Mouse (Mus musculus): ENCODE data around the gene Alyref. TPM values are rescaled to one million over a fixed set of nuclear protein-coding genes. Genes with fewer than 3 reads are reported as not detected.

The Alyref gene
- polyA plus RNA-seq, 1 experiment from 2014 or later, result 213 TPM

DNA sequence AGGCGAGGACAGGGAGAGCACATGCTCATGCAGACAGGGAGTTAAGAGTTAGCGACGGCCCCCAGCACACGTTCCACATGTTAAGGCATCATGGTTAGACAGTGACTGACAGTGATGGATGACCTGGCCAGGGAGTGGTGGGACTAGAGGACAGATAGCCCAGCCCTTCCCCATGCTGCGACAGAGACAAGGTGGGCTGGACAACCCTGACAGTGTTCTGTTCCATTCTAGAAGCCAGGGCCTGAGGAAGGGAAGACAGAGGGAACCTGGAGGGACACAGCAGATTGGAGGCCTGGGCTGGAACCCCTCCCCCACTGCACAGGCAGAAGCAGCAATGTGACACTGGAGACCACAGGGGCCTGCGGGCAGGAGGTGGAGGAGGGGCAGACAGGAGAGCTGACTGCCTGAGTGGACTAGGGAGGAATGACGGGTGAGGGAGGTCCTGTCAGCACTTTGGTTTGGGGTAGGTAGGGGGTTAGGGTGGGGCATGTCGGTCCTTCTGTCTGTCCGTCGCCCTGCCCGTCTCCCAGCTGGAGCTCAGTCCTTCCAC, 19.4 kb downstream of the Alyref start:
- Histone ChIP-seq H3K4me2 (replicated peaks; ENCODE audit: low read depth) (no peak overlapping the region), H3K36me3 (ENCODE audit: control insufficient read depth, insufficient read depth, low read length) (peaks cover 19% of the 10 kb centered on the region), H3K27ac (replicated peaks) (no peak overlapping the region), H3K9me3 (ENCODE audit: control insufficient read depth, low read length) (no peaks in the 10 kb centered on the region), H3K9ac (ENCODE audit: low read length) (no peak overlapping the region), H3K4me3 (ENCODE audit: low read depth, low read length) (no peak overlapping the region), H3K27me3 (ENCODE audit: control insufficient read depth, insufficient read depth, low read length) (no peaks in the 10 kb centered on the region), H3K4me1 (replicated peaks; ENCODE audit: control insufficient read depth, insufficient read depth) (peaks cover 11% of the 10 kb centered on the region)
- TF ChIP-seq CTCF (IDR thresholded peaks at IDR 0.05; ENCODE audit: low read depth) (no peak), EP300 (optimal IDR thresholded peaks at IDR 0.05) (no peak)
- ATAC-seq (ENCODE audit: low FRiP score, low TSS enrichment) (no peak), DNase-seq (ENCODE audit: low spot score) (no peak)
- WGBS, result 75% methylated on average over 11 of the region's 11 CpGs

DNA sequence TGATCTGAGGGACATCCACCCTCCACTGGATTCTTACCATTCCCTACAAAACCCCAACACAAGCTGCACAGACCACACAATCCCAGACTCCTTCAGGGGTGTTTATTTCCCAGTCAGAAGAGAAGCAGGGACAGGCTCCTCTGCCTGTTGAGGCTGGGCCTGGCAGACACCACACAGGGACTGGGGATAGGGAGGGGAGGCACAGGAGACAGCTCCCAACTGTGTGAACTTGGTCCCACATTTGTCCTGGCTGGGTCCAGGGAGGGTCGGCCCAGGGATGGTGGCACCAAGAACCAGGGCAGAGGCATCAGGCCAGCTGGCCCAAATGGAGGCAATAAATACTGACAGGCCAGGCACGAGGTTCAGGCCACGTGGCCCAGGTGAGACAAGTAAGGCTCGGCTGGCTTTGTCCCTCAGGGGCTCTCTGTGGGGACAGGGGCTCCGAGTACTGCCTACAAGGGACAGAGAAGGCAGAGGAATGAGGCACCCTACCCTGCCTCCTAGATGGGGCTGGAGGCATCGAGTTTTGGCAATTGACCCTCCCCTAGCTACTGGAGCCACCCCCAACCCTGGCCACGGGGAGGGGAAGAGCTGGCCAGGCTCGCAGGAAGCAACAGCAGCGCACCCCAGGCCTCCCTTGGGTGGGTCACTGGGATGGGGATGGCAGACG, 20.0 kb downstream of the Alyref start:
- Histone ChIP-seq H3K27ac (replicated peaks) (peak overlapping the region; percentile 24; the same call in 1 of the 2 replicates), H3K27me3 (ENCODE audit: control insufficient read depth, insufficient read depth, low read length) (no peaks in the 10 kb centered on the region), H3K9ac (ENCODE audit: low read length) (no peak overlapping the region), H3K4me1 (replicated peaks; ENCODE audit: control insufficient read depth, insufficient read depth) (peaks cover 11% of the 10 kb centered on the region), H3K4me3 (ENCODE audit: low read depth, low read length) (no peak overlapping the region), H3K4me2 (replicated peaks; ENCODE audit: low read depth) (no peak overlapping the region), H3K36me3 (ENCODE audit: control insufficient read depth, insufficient read depth, low read length) (peaks cover 19% of the 10 kb centered on the region), H3K9me3 (ENCODE audit: control insufficient read depth, low read length) (no peaks in the 10 kb centered on the region)
- 83% methylated on average over 10 of the region's 10 CpGs for WGBS
- no peak for TF ChIP-seq EP300 (optimal IDR thresholded peaks at IDR 0.05)
- TF ChIP-seq CTCF (IDR thresholded peaks at IDR 0.05; ENCODE audit: low read depth), result no peak
- ATAC-seq (ENCODE audit: low FRiP score, low TSS enrichment) (no peak), DNase-seq (ENCODE audit: low spot score) (no peak)

DNA sequence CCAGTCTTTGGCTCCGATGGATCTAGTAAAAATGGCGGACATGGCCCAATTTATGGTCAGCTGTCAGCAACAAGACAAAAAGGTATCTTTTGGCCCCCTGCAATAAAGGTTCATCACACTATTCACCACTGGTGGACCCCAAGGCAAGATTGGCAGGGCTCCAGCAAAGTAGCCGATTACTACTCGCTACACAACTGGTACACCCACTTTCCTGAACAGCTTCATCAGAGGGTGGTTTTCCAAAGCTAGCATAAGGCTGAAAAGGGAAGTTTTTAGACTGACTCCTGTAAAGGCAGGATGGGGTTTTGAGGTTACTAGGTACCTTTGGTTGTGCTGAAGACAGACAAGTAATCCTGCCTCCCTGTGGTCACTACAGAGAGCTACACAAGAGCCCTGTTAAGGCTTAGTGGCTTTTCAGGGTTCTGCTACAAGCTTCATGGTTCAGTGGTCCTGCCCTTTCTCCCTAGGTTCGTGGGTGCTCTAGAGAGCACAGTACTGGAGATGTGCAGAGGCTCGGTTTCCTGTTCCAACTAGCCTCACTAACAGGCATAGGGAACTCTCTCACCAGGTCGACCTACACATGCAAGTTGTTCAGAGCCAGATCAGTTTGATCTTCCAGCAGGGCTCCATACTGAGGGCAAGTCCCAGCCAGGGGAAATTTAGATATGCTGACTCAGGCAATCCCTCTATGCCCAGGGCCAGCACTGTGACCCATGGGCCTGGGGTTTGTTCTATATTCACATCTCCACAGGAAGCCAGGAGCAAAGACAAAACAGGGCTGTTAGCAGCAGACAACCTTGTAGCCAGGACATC, 20.7 kb downstream of the Alyref start:
- TF ChIP-seq EP300 (optimal IDR thresholded peaks at IDR 0.05) (no peak), CTCF (IDR thresholded peaks at IDR 0.05; ENCODE audit: low read depth) (peak; percentile 70)
- Histone ChIP-seq H3K27me3 (ENCODE audit: control insufficient read depth, insufficient read depth, low read length) (no peaks in the 10 kb centered on the region), H3K27ac (replicated peaks) (peak overlapping the region; percentile 24; the same call in 1 of the 2 replicates), H3K4me3 (ENCODE audit: low read depth, low read length) (no peak overlapping the region), H3K4me2 (replicated peaks; ENCODE audit: low read depth) (no peak overlapping the region), H3K4me1 (replicated peaks; ENCODE audit: control insufficient read depth, insufficient read depth) (peaks cover 11% of the 10 kb centered on the region), H3K9me3 (ENCODE audit: control insufficient read depth, low read length) (no peaks in the 10 kb centered on the region), H3K9ac (ENCODE audit: low read length) (no peak overlapping the region), H3K36me3 (ENCODE audit: control insufficient read depth, insufficient read depth, low read length) (peaks cover 19% of the 10 kb centered on the region)
- DNase-seq (ENCODE audit: low spot score) (no peak), ATAC-seq (ENCODE audit: low FRiP score, low TSS enrichment) (no peak)
- 79% methylated on average over 7 of the region's 7 CpGs for WGBS

- 78% methylated on average over 3 of the region's 3 CpGs for WGBS
- DNase-seq (ENCODE audit: low spot score), result peak; percentile 61
- H3K27me3 ChIP-seq (ENCODE audit: control insufficient read depth, insufficient read depth, low read length), result no peaks in the 10 kb centered on the region
- H3K4me3 ChIP-seq (ENCODE audit: low read depth, low read length), result no peak overlapping the region
- H3K27ac ChIP-seq (replicated peaks), result no peak overlapping the region
- ATAC-seq (ENCODE audit: low FRiP score, low TSS enrichment), result no peak
- H3K4me1 ChIP-seq (replicated peaks; ENCODE audit: control insufficient read depth, insufficient read depth), result peaks cover 8% of the 10 kb centered on the region
- no peaks in the 10 kb centered on the region for H3K9me3 ChIP-seq (ENCODE audit: control insufficient read depth, low read length)
- no peak overlapping the region for H3K9ac ChIP-seq (ENCODE audit: low read length)
- peaks cover 19% of the 10 kb centered on the region for H3K36me3 ChIP-seq (ENCODE audit: control insufficient read depth, insufficient read depth, low read length)
- no peak overlapping the region for H3K4me2 ChIP-seq (replicated peaks; ENCODE audit: low read depth)
- TF ChIP-seq EP300 (optimal IDR thresholded peaks at IDR 0.05) (no peak), CTCF (IDR thresholded peaks at IDR 0.05; ENCODE audit: low read depth) (no peak)
These were observed 21.7 kb downstream of the Alyref start for GRCm38 (mm10) chr11:120576365-120576981.

DNA sequence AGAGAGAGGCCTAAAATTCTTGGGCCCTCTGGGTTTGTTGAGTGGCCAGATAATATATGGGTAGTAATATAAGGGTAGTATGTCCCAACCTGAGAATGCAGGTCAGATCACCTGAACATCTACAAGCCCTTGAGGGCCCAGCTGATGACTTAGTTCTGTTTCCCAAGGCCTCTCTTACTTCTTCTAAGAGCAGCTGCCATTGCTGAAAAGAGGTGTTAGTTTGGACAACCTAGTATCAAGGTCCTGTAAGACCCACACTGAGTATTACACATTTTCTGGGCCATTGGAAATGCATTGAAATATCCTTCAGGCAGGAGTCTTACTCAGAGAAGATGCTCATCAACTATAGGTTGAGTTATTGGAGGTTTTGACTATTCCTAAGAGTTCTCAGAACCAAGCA, 22.2 kb downstream of the Alyref start:
- Histone ChIP-seq H3K27ac (replicated peaks) (no peak overlapping the region), H3K36me3 (ENCODE audit: control insufficient read depth, insufficient read depth, low read length) (peaks cover 19% of the 10 kb centered on the region), H3K4me1 (replicated peaks; ENCODE audit: control insufficient read depth, insufficient read depth) (peaks cover 8% of the 10 kb centered on the region), H3K27me3 (ENCODE audit: control insufficient read depth, insufficient read depth, low read length) (no peaks in the 10 kb centered on the region), H3K9me3 (ENCODE audit: control insufficient read depth, low read length) (no peaks in the 10 kb centered on the region), H3K4me2 (replicated peaks; ENCODE audit: low read depth) (no peak overlapping the region), H3K9ac (ENCODE audit: low read length) (no peak overlapping the region), H3K4me3 (ENCODE audit: low read depth, low read length) (no peak overlapping the region)
- no peak for TF ChIP-seq CTCF (IDR thresholded peaks at IDR 0.05; ENCODE audit: low read depth)
- TF ChIP-seq EP300 (optimal IDR thresholded peaks at IDR 0.05), result no peak
- DNase-seq (ENCODE audit: low spot score) (no peak), ATAC-seq (ENCODE audit: low FRiP score, low TSS enrichment) (no peak)
